Mouse (Mus musculus) adipocyte (in vitro differentiated cells): ENCODE data around the gene Tmem178.

ENCODE experiments used
- DNase-seq: peaks from one replicate; pipeline ENCODE4 v3.0.0-alpha.2; 2016; ENCODE audit warnings: low spot score

The Tmem178 gene

DNA sequence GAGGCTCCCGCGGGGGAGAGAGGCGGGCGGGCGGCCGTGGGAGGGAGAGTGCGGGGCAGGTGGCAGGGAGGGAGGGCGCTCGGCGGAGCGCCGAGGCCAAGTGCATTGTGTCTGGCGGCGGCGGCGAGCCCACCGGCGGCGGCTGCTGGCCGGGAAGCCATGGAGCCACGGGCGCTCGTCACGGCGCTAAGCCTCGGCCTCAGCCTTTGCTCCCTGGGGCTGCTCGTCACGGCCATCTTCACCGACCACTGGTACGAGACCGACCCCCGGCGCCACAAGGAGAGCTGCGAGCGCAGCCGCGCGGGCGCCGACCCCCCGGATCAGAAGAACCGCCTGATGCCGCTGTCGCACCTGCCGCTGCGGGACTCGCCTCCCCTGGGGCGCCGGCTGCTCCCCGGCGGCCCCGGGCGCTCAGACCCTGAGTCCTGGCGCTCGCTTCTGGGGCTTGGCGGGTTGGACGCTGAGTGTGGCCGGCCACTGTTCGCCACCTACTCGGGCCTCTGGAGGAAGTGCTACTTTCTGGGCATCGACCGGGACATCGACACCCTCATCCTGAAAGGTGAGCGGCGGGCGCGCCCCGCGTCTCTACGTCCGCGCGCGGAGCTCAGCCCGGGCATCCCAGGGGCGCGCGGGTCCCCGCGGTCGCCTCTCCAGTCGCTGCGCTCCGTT, at the start of gene Tmem178:
Tmem178 (plus strand) TSS at position 103 of the 669 bp plus-strand sequence.
- no peak for DNase-seq

DNA sequence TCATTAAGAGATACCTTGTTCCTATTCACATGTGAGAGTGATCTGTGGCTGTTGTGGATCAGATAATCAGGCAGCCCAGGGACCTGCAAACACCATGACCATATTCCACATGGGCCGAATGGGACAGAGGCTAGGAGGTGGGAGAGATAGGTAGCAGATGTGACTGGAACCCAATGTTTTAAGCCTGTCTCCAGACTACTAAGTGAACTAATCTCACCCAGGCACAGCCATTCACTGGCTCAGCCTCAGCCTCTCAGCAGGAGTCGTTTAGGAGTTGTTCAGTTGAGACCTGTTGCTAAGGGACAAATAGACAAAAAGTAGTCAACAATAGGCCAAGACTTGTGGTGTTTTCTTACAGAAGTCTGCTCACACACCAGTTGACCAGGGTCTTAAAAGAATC, 48.0 kb upstream of the Tmem178 start:
- no peak for DNase-seq

DNA sequence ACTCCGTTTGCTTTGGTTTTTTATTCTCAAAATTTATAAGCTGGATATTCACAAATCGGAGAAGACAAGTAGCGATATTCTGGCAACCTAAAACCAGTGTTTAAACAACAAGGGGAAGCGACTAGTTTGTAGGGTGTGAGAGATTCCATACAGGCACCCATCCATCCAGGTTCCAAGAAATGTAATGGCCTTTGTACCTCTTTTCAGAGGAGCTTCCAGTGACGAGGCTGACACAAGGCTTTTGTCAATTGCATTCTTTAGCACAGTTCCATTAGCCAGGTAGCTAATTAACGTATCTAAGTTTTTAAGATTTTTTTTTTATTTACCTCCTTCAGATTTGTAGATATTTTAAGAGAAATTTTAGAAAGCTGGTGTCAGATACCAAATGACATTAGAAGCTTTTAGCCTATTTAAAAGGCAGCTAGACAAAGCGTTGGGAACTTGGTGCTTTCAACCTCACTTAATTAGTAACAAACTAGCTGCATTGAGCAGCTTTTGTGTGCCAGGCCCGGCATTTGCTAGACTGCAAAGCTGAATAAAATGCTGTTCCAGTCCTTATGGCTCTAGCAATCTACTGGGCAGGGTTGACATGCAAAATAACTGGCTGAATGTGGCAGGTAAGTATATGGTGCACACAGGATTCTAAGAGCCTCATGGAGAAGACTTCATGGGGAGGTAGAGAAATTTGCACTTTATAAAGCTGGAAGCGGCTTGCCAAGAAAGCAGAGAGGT, 46.6 kb upstream of the Tmem178 start:
- peak; percentile 51 for DNase-seq

GRCm38 (mm10) chr17:80899513-80900199, 44.8 kb upstream of the Tmem178 start:
- DNase-seq = peak; percentile 98

DNA sequence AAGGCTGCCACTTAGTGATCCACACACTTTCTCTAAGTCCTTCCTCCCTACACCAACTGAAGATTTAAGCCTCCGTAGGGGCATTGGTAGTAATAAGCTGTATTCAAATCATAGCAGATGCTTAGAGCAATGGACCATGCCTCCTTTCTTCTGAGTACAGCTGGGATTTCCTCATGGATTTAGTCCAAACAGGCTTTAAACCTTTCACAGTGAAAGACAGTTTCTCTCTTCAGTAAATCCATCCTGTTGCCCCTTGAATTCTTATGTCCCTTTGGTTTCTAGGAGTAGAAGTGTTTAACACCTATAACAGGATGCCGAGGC, 44.3 kb upstream of the Tmem178 start:
- peak; percentile 31 for DNase-seq

GRCm38 (mm10) chr17:80901885-80902284, 42.5 kb upstream of the Tmem178 start:
- DNase-seq = no peak

DNA sequence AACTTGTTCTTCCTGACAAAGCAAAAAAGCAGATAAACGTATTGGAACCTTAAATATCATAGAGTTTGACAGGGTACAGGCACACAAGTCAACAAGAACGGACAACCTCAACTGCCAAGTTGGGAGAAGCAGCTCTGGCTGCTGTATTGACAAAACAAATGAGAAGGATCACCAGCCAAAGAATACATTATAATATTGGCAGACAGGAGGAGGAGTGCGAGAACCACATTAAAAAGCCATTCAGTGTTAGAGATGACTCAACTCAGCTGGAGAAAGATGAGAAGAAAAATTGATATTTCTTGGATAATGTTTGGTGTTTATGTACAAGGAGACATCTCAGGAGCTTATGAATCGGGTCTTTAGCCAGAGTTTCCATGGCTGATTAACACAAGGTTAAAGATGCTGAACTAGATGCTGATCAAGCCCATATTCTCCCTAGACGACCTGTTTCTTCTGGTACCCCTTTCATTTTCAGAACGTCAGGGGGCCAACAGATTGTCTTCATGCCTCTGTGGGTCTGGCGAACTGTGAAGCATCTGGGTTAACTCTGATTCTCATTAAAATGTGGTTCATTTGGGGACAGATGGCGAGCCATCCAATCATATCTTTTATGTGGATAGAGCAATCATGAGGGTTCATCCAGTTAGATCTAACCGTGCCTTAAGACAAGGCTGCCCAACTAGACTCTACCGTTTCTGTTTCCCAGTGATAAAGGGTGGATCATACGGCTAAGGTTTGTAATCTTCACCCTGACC, 41.1 kb upstream of the Tmem178 start:
- peak; percentile 76 for DNase-seq

GRCm38 (mm10) chr17:80904061-80904460, 40.4 kb upstream of the Tmem178 start:
- no peak for DNase-seq

DNA sequence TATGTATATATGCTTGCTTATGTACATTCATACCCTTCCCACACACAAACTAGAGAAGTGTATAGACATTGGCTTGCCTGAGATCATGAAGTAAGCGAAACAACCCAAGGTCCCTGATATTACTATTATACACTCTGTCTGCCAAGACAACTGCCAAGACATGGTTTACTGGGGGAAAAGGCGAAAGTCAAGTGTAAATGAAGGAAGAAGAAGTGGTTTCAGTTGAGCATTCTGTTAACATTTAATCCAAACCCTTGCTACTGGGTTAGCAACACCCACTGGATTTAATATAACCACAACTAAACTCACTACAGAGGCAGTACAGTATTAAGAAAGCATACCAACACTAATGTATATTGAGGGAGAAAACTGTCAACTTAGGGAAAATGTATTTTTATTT, 28.8 kb upstream of the Tmem178 start:
- peak; percentile 41 for DNase-seq

DNA sequence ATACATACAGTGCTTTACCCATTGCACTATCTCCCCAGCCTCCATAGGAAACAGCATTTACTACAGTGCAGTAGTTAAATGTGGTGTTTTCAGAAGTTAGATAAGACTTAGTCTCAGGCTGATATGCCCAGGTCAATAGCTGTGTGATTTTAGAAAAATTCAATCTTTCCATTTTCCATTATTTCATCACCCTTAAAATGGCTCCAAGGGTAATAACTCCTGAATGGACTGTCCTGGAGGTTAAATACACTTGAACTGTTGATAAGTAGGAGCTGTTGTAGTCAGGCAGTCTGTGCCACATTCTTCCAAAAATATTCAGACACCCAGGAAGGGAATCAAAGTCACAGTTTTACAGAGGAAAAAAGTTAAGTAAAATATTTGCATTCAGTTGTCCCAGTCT, 25.2 kb upstream of the Tmem178 start:
- DNase-seq = no peak

GRCm38 (mm10) chr17:80921286-80922134, 22.9 kb upstream of the Tmem178 start:
- peak; percentile 81 for DNase-seq

- no peak for DNase-seq
These were observed 18.9 kb upstream of the Tmem178 start for GRCm38 (mm10) chr17:80925554-80925953.

DNA sequence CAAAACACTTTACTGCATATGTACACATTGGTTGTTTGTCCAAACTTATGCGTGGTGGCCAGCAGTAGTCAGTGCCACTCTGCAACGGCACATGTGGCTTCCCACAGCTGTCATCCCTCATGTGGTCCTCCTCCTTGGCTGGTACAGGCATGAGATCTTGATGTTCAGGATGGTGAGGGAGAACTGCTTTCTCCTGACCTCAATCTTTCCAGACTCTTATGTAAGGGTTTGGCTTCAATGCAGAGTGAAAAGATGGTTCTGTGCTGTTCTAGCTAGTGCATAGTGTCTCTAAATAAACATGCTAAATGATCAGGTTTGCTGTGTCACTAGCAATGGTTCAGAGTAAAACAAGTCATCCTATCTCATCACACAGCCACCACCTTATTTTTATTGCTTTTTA, 17.3 kb upstream of the Tmem178 start:
- no peak for DNase-seq

GRCm38 (mm10) chr17:80932716-80933115, 11.7 kb upstream of the Tmem178 start:
- no peak for DNase-seq

DNA sequence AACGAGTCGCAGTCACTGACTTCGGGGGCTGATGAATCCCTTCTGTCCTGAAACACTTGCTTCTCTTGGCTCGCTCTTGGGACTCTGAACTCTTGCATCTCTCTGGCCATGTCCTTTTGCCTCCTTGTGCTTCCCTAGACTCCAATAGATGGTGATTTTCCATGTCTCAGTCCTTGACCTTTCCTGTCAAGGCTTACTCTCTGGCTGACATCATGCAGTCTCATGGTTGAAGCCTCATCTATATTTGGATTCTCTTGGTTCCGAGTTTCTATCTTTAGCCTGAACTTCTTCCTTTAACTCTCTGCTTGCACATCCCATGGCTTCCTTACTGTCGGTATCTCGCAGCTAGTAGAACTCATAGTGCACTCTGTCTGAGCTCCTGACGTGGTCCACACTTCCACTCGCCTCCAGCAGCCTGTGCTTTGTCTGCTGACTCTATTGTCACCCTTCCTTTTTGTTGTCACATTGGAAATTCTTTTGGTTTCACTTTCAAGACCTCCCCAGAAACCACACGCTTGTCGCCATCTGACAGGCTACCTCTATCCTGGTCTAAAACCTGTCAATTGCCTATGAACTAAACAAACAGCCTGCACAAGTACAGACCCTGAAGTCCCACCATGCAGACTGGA, 10.9 kb upstream of the Tmem178 start:
- peak; percentile 18 for DNase-seq

GRCm38 (mm10) chr17:80935807-80936519, 8.5 kb upstream of the Tmem178 start:
- DNase-seq = no peak

DNA sequence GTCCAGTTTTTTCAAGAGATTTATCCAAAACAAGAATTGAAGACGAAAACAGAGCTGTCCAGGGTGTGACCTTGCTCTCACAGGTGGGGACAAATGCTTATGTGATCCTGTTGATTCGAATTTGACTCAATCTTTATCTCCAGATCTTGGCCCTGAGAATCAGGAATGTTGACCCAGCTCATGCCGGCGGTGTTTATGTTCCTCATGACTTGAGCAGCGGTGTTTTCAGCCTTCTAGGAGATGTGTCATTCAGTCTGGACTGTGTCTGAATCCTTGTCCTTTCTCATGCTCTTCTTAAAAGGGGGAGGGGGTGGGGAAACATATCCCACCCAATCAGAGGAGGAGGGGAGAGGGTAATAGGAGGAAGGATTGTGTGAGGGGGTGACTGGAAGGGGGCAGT, 7.9 kb upstream of the Tmem178 start:
- no peak for DNase-seq

DNA sequence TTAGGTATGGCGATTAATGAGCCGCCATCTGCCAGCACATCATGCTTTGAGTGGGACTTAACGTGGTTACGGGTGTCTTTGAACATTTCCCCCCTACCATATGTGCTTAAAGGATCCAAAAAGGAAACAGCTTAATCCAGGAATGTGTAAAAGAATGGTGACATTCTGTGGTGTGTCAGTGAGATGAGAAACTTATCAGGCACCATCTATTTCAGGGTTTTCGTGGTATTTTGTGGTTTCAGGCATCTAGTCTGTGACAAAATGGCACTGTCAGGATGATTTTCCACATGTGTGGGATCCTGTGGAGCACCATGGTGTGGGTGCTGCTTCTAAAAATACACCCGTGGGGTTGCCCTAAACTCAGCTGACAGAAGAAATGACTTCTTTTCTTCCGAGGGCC, 4.6 kb upstream of the Tmem178 start:
- DNase-seq = no peak

DNA sequence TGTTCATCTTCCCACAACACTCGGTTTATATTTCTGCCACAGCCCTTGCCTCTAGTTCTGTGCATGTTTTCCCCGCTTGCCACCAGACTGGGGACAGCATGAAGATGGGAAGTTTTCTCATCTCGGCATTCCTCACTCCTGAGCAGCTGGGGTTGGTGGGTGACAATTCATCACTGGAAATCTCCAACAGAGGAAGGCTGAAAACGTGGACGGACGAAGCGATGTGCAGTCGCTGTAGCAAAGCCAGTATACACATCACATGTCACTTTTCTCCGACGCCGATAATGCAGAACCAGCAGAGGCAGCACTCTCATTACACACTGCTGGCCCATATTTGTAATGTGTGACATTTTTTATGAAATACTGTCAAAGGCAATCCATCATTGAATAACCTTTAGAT, 2.6 kb upstream of the Tmem178 start:
- DNase-seq = no peak

GRCm38 (mm10) chr17:80943835-80944529, 450 bp upstream of the Tmem178 start:
- DNase-seq = no peak
